Mouse (Mus musculus) C2C12 (cell line): ENCODE results near the gene Nr1i3.

ENCODE experiments used
- CEBPB ChIP-seq: IDR thresholded peaks from one replicate; pipeline ENCODE4 v1.6.1; 2011; ENCODE audit warnings: low read depth, mild to moderate bottlenecking, control low read depth, moderate library complexity
- CTCF ChIP-seq: IDR thresholded peaks from one replicate; pipeline ENCODE4 v1.5.1; 2011; ENCODE audit not compliant: control insufficient read depth, insufficient read depth, insufficient read length
- MYOG ChIP-seq: IDR thresholded peaks from one replicate; pipeline ENCODE4 v1.6.1; 2011; ENCODE audit not compliant: control insufficient read depth, insufficient read length; ENCODE audit errors: extremely low read depth
- USF1 ChIP-seq: IDR thresholded peaks from one replicate; pipeline ENCODE4 v1.6.1; 2011; ENCODE audit warnings: low read depth, mild to moderate bottlenecking, control low read depth, moderate library complexity

- TF ChIP-seq CTCF (no peak), CEBPB (no peak), USF1 (no peak), MYOG (no peak)
Observed at GRCm38 (mm10) chr1:171234538-171234937, 20.8 kb downstream of the Nr1i3 start.
